Mouse (Mus musculus) forebrain, embryonic 11.5 days (tissue): ENCODE data around the gene Snrnp70. TPM values are rescaled to one million over a fixed set of nuclear protein-coding genes. Genes with fewer than 3 reads are reported as not detected.

Experiments used
- ATAC-seq: fragments of 200-750 bp; cut with Nextera tagmentation; replicated peaks from 2 replicates; pipeline ENCODE4 v1.8.0; 2017; ENCODE audit warnings: moderate TSS enrichment; ENCODE audit not compliant: low FRiP score
- DNase-seq: peaks from one replicate; pipeline ENCODE4 v3.0.0-alpha.2; 2017; ENCODE audit warnings: low spot score
- H3K27ac ChIP-seq: fragments of 300-500 bp; sonication (generic); 2 replicates; pipeline ENCODE4 v1.5.1; 2014; ENCODE audit warnings: low read depth, low read length
- H3K27me3 ChIP-seq: fragments of 300-500 bp; sonication (generic); 2 replicates; pipeline ENCODE4 v1.6.1; 2014; ENCODE audit warnings: mild to moderate bottlenecking, low read length, mixed read lengths; ENCODE audit not compliant: control insufficient read depth, insufficient read depth
- H3K36me3 ChIP-seq: fragments of 300-500 bp; sonication (generic); 2 replicates; pipeline ENCODE4 v1.6.1; 2014; ENCODE audit warnings: mild to moderate bottlenecking, low read length, moderate library complexity, mixed read lengths; ENCODE audit not compliant: control insufficient read depth, insufficient read depth
- H3K4me1 ChIP-seq: fragments of 300-500 bp; sonication (generic); replicated peaks from 2 replicates; pipeline ENCODE4 v1.6.1; 2014; ENCODE audit warnings: low read length, mixed read lengths; ENCODE audit not compliant: control insufficient read depth, insufficient read depth
- H3K4me2 ChIP-seq: fragments of 300-500 bp; sonication (generic); 2 replicates; pipeline ENCODE4 v1.6.1; 2014; ENCODE audit warnings: low read depth, mild to moderate bottlenecking, low read length, moderate library complexity, mixed read lengths; ENCODE audit not compliant: severe bottlenecking
- H3K4me3 ChIP-seq: fragments of 300-500 bp; sonication (generic); 2 replicates; pipeline ENCODE4 v1.5.1; 2014; ENCODE audit warnings: low read depth, low read length
- H3K9ac ChIP-seq: fragments of 300-500 bp; sonication (generic); 2 replicates; pipeline ENCODE4 v1.6.1; 2014; ENCODE audit warnings: low read length
- H3K9me3 ChIP-seq: fragments of 300-500 bp; sonication (generic); 2 replicates; pipeline ENCODE4 v1.6.1; 2016; ENCODE audit warnings: low read length, mixed read lengths; ENCODE audit not compliant: control insufficient read depth
- WGBS: fragments of 180-500 bp; shearing (Covaris S2); extraction: QIAGEN DNeasy Blood & Tissue Kit; methylation state at CpG from one replicate; pipeline ENCODE4 v1.1.7; 2014; 5-methylcytosine and 5-hydroxymethylcytosine counted together
- polyA plus RNA-seq: library from polyadenylated mRNA; unstranded; fragments of >200 nt; fragmentation: Nextera tagmentation; extraction: Ambion mirVana; gene quantifications from 2 replicates; pipeline ENCODE4 v1.2.1, GENCODE M21; 2014

Gene Snrnp70
- polyA plus RNA-seq, 1 experiment from 2014 or later = 79.8 TPM

GRCm38 (mm10) chr7:45413864-45414739 is 18.6 kb upstream of the Snrnp70 start:
- Histone ChIP-seq H3K27ac (no peak overlapping the region), H3K9me3 (no peaks in the 10 kb centered on the region), H3K9ac (peak overlapping the region; percentile 53), H3K4me3 (peak overlapping the region; percentile 44), H3K27me3 (peaks cover 81% of the 10 kb centered on the region), H3K4me2 (peak overlapping the region; percentile 82), H3K4me1 (peaks cover 13% of the 10 kb centered on the region; the same call in 1 of the 2 replicates), H3K36me3 (no peaks in the 10 kb centered on the region)
- ATAC-seq (0 out of 2 replicates have a peak, but pooled peaks have one; percentile 11), DNase-seq (no peak)
- 3% methylated on average over 27 of the region's 27 CpGs for WGBS

GRCm38 (mm10) chr7:45413113-45413863 is 17.7 kb upstream of the Snrnp70 start, which contains the start of gene Ntf5:
Ntf5 (plus strand) TSS chr7:45413695.
- no peak within 1 kb of the TSS for H3K27ac ChIP-seq
- DNase-seq (peak; percentile 75), ATAC-seq (peak; percentile 32)
- no peaks in the 10 kb centered on the region for H3K9me3 ChIP-seq
- peaks cover 13% of the 10 kb centered on the region; the same call in 1 of the 2 replicates for H3K4me1 ChIP-seq
- H3K4me3 ChIP-seq = peak within 1 kb of the TSS; percentile 44
- 3% methylated on average over 43 of the region's 45 CpGs for WGBS
- H3K27me3 ChIP-seq = peaks cover 81% of the 10 kb centered on the region
- H3K9ac ChIP-seq = peak within 1 kb of the TSS; percentile 53
- no peaks in the 10 kb centered on the region for H3K36me3 ChIP-seq
- H3K4me2 ChIP-seq = peak within 1 kb of the TSS; percentile 82

GRCm38 (mm10) chr7:45412421-45412820 is 16.9 kb upstream of the Snrnp70 start:
- Histone ChIP-seq H3K27ac (no peak overlapping the region), H3K27me3 (peaks cover 87% of the 10 kb centered on the region), H3K4me3 (no peak overlapping the region), H3K4me2 (no peak overlapping the region), H3K9me3 (no peaks in the 10 kb centered on the region), H3K36me3 (no peaks in the 10 kb centered on the region), H3K4me1 (peaks cover 13% of the 10 kb centered on the region; the same call in 1 of the 2 replicates), H3K9ac (no peak overlapping the region)
- ATAC-seq (no peak), DNase-seq (no peak)
- WGBS = 94% methylated on average over 2 of the region's 2 CpGs

GRCm38 (mm10) chr7:45409497-45410163 is 14.1 kb upstream of the Snrnp70 start:
- 86% methylated on average over 8 of the region's 8 CpGs for WGBS
- H3K4me2 ChIP-seq = no peak overlapping the region
- DNase-seq = peak; percentile 41
- no peak for ATAC-seq
- no peak overlapping the region for H3K4me3 ChIP-seq
- no peaks in the 10 kb centered on the region for H3K9me3 ChIP-seq
- peaks cover 85% of the 10 kb centered on the region for H3K27me3 ChIP-seq
- no peaks in the 10 kb centered on the region for H3K36me3 ChIP-seq
- peaks cover 13% of the 10 kb centered on the region; the same call in 1 of the 2 replicates for H3K4me1 ChIP-seq
- no peak overlapping the region for H3K9ac ChIP-seq
- no peak overlapping the region for H3K27ac ChIP-seq

GRCm38 (mm10) chr7:45408949-45409348 is 13.4 kb upstream of the Snrnp70 start:
- ATAC-seq = no peak

GRCm38 (mm10) chr7:45408351-45408750 is 12.8 kb upstream of the Snrnp70 start:
- WGBS = 73% methylated on average over 7 of the region's 7 CpGs
- Histone ChIP-seq H3K36me3 (no peaks in the 10 kb centered on the region), H3K4me2 (no peak overlapping the region), H3K9me3 (no peaks in the 10 kb centered on the region), H3K4me3 (no peak overlapping the region), H3K27ac (no peak overlapping the region), H3K27me3 (peaks cover 72% of the 10 kb centered on the region), H3K4me1 (peaks cover 5% of the 10 kb centered on the region; the same call in 1 of the 2 replicates), H3K9ac (no peak overlapping the region)
- DNase-seq (peak; percentile 47), ATAC-seq (no peak)

More at GRCm38 (mm10) chr7:45408949-45409348, 13.4 kb upstream of the Snrnp70 start:
- Histone ChIP-seq H3K27ac (no peak overlapping the region), H3K4me1 (peaks cover 10% of the 10 kb centered on the region; the same call in 1 of the 2 replicates), H3K9me3 (no peaks in the 10 kb centered on the region), H3K9ac (no peak overlapping the region), H3K4me2 (no peak overlapping the region), H3K36me3 (no peaks in the 10 kb centered on the region), H3K4me3 (no peak overlapping the region), H3K27me3 (peaks cover 78% of the 10 kb centered on the region)
- peak; percentile 41 for DNase-seq
- WGBS = 88% methylated on average over 17 of the region's 17 CpGs

GRCm38 (mm10) chr7:45407836-45408235 is 12.3 kb upstream of the Snrnp70 start:
- ATAC-seq (no peak), DNase-seq (peak; percentile 45)
- no peak overlapping the region for H3K4me3 ChIP-seq
- H3K36me3 ChIP-seq = no peaks in the 10 kb centered on the region
- peaks cover 67% of the 10 kb centered on the region for H3K27me3 ChIP-seq
- no peaks in the 10 kb centered on the region for H3K9me3 ChIP-seq
- 86% methylated on average over 10 of the region's 10 CpGs for WGBS
- no peak overlapping the region for H3K4me2 ChIP-seq
- no peak overlapping the region for H3K27ac ChIP-seq
- H3K9ac ChIP-seq = no peak overlapping the region
- peaks cover 2% of the 10 kb centered on the region; the same call in 1 of the 2 replicates for H3K4me1 ChIP-seq
